Mouse (Mus musculus) myocyte (in vitro differentiated cells): ENCODE data around the gene Kcnk13. TPM values are rescaled to one million over a fixed set of nuclear protein-coding genes. Genes with fewer than 3 reads are reported as not detected.

ENCODE experiments used
- H3K27me3 ChIP-seq: one replicate; pipeline ENCODE4 v1.6.1; 2011; ENCODE audit not compliant: control insufficient read depth, insufficient read depth, insufficient read length
- H3K36me3 ChIP-seq: one replicate; pipeline ENCODE4 v1.6.1; 2011; ENCODE audit not compliant: control insufficient read depth, insufficient read depth
- H3K4me2 ChIP-seq: one replicate; pipeline ENCODE4 v1.6.1; 2011; ENCODE audit warnings: low read depth, control low read depth
- H3K4me3 ChIP-seq: one replicate; pipeline ENCODE4 v1.5.1; 2011; ENCODE audit warnings: mild to moderate bottlenecking, control low read depth, moderate library complexity
- H3K79me2 ChIP-seq: one replicate; pipeline ENCODE4 v1.6.1; 2011; ENCODE audit not compliant: control insufficient read depth, insufficient read depth
- H3ac ChIP-seq: one replicate; pipeline ENCODE4 v1.6.1; 2011; ENCODE audit not compliant: control insufficient read depth, insufficient read length
- CEBPB ChIP-seq: IDR thresholded peaks from 2 replicates; pipeline ENCODE4 v1.6.1; 2011; ENCODE audit warnings: mild to moderate bottlenecking, moderate library complexity; ENCODE audit not compliant: poor library complexity, insufficient read depth, severe bottlenecking
- E2F4 ChIP-seq: IDR thresholded peaks from one replicate; pipeline ENCODE4 v1.6.1; 2011; ENCODE audit warnings: mild to moderate bottlenecking, control low read depth, moderate library complexity; ENCODE audit not compliant: insufficient read depth
- MAX ChIP-seq: IDR thresholded peaks from one replicate; pipeline ENCODE4 v1.6.1; 2011; ENCODE audit warnings: low read depth, mild to moderate bottlenecking, control low read depth
- MYOD1 ChIP-seq, 3 experiments: IDR thresholded peaks; one replicate each; pipeline ENCODE4 v1.6.1; 2011; ENCODE audit warnings: control low read depth in 2 of 3, low read depth in 2 of 3, mild to moderate bottlenecking in 2 of 3, moderate library complexity in 1 of 3; ENCODE audit not compliant: insufficient read length in 2 of 3, control insufficient read depth in 1 of 3
- MYOG ChIP-seq, 3 experiments: IDR thresholded peaks; one replicate each; pipeline ENCODE4 v1.6.1; 2011; ENCODE audit warnings: control low read depth in 2 of 3, low read depth in 2 of 3, mild to moderate bottlenecking in 2 of 3; ENCODE audit not compliant: insufficient read length in 2 of 3, control insufficient read depth in 1 of 3, insufficient read depth in 1 of 3
- POLR2A ChIP-seq: IDR thresholded peaks from one replicate; pipeline ENCODE4 v1.6.1; 2011; ENCODE audit warnings: low read depth, mild to moderate bottlenecking, control low read depth, moderate library complexity; ENCODE audit not compliant: insufficient read length
- POLR2AphosphoS2 ChIP-seq: IDR thresholded peaks from one replicate; pipeline ENCODE4 v1.6.1; 2011; ENCODE audit warnings: low read depth, control low read depth; ENCODE audit not compliant: insufficient read length
- REST ChIP-seq: IDR thresholded peaks from one replicate; pipeline ENCODE4 v1.6.1; 2011; ENCODE audit warnings: mild to moderate bottlenecking, control low read depth, moderate library complexity; ENCODE audit not compliant: insufficient read depth, insufficient read length
- SRF ChIP-seq: IDR thresholded peaks from one replicate; pipeline ENCODE4 v1.6.1; 2011; ENCODE audit warnings: low read depth; ENCODE audit not compliant: control insufficient read depth, insufficient read length
- TCF12 ChIP-seq: IDR thresholded peaks from one replicate; pipeline ENCODE4 v1.6.1; 2011; ENCODE audit warnings: mild to moderate bottlenecking, control low read depth; ENCODE audit not compliant: poor library complexity, insufficient read depth, severe bottlenecking
- TCF3 ChIP-seq: IDR thresholded peaks from one replicate; pipeline ENCODE4 v1.6.1; 2011; ENCODE audit warnings: low read depth, control low read depth; ENCODE audit not compliant: insufficient read length
- USF1 ChIP-seq: IDR thresholded peaks from one replicate; pipeline ENCODE4 v1.6.1; 2011; ENCODE audit warnings: low read depth, mild to moderate bottlenecking, control low read depth, moderate library complexity
- polyA plus RNA-seq: library from polyadenylated mRNA; unstranded; fragments of >200 nt; fragmentation: generic; extraction: Trizol; gene quantifications from one replicate; pipeline ENCODE4 v1.2.1, GENCODE M21; 2012; ENCODE audit warnings: missing spikeins

Gene Kcnk13
- polyA plus RNA-seq, 1 experiment = 1.8 TPM

DNA sequence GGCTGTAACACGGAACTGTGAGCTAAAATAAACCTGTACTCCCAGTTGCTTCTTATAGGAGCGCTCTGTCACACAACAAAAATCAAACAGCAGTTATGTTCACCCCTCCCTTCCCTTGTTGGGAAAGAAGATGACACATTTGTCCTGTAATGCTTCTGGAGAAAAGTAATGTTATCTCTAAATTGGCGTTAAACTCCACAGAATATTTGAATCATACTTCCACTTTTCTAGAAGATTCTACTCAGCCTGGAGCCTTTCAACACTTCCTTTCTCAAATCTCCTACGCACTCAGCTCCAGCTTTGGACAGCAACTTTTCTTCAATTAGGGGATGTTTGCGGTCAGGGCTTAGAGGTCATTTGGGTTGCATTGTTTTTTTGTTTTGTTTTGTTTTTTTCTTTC is 125.0 kb downstream of the Kcnk13 start:
- Histone ChIP-seq H3K4me2 (no peak overlapping the region), H3K36me3 (no peaks in the 10 kb centered on the region), H3K27me3 (peaks cover 33% of the 10 kb centered on the region), H3ac (no peak overlapping the region), H3K4me3 (no peak overlapping the region), H3K79me2 (no peaks in the 10 kb centered on the region)
- TF ChIP-seq REST (no peak), MAX (no peak), POLR2A (no peak), CEBPB (no peak), MYOG (IDR thresholded peaks at IDR 0.05; ENCODE audit: control insufficient read depth in 1 of 3, insufficient read depth in 1 of 3, insufficient read length in 2 of 3, low read depth in 2 of 3) (no peak), TCF12 (no peak), E2F4 (no peak), MYOD1 (IDR thresholded peaks at IDR 0.05; ENCODE audit: control insufficient read depth in 1 of 3, insufficient read length in 2 of 3, low read depth in 2 of 3) (no peak), USF1 (no peak), SRF (no peak), POLR2AphosphoS2 (no peak), TCF3 (no peak)

DNA sequence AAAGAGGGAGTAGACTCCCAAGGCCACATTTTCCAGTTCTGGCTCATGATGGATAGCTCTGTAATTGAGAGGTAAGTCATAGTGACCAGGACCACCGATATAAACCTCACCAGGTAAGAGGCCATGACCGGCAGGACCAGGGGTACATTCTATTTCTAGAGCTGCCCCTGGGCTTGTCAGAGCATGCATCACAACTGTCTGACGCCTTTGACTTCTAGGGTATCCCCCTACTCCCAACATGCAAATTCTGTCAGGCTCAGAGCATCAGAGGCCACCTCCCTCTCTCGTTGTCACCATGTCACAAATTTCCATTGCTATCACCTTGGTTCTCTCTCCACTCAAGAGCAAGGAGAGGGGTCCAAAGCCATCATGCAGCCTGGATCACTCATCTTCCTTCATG is 126.5 kb downstream of the Kcnk13 start:
- TF ChIP-seq POLR2AphosphoS2 = no peak
- no peak for TF ChIP-seq MYOG (IDR thresholded peaks at IDR 0.05; ENCODE audit: control insufficient read depth in 1 of 3, insufficient read depth in 1 of 3, insufficient read length in 2 of 3, low read depth in 2 of 3)
- TF ChIP-seq CEBPB = no peak
- TF ChIP-seq MAX = no peak
- TF ChIP-seq USF1 = no peak
- no peak for TF ChIP-seq E2F4
- TF ChIP-seq SRF = no peak
- no peak for TF ChIP-seq MYOD1 (IDR thresholded peaks at IDR 0.05; ENCODE audit: control insufficient read depth in 1 of 3, insufficient read length in 2 of 3, low read depth in 2 of 3)
- TF ChIP-seq POLR2A = no peak
- no peak for TF ChIP-seq TCF3
- TF ChIP-seq TCF12 = no peak
- no peak for TF ChIP-seq REST
- Histone ChIP-seq H3K4me2 (no peak overlapping the region), H3ac (no peak overlapping the region), H3K79me2 (no peaks in the 10 kb centered on the region), H3K27me3 (peaks cover 33% of the 10 kb centered on the region), H3K4me3 (no peak overlapping the region), H3K36me3 (no peaks in the 10 kb centered on the region)

DNA sequence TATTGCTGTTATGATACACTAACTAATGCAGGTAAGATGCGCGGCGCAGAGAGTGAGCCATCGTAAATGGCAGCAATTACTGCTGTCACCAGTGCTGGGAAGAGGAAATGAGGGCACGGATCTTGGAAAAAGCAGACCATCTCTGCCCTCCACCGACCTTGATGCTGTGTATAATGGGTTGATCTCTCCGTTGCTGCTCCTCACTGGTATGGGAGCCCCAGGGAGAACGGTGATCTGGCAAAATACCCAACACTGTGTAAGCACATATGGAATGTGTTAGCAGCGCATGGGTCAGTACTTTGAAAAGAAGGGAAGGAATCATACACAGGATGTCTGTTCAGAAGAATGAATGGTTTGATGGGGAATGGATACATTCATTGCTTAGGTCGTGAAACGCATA is 128.7 kb downstream of the Kcnk13 start:
- no peak overlapping the region for H3K4me3 ChIP-seq
- H3ac ChIP-seq = no peak overlapping the region
- peaks cover 22% of the 10 kb centered on the region for H3K27me3 ChIP-seq
- H3K36me3 ChIP-seq = no peaks in the 10 kb centered on the region
- no peaks in the 10 kb centered on the region for H3K79me2 ChIP-seq
- TF ChIP-seq TCF3 = no peak
- no peak for TF ChIP-seq E2F4
- TF ChIP-seq MYOD1 (IDR thresholded peaks at IDR 0.05; ENCODE audit: control insufficient read depth in 1 of 3, insufficient read length in 2 of 3, low read depth in 2 of 3) = no peak
- TF ChIP-seq CEBPB = no peak
- no peak for TF ChIP-seq SRF
- TF ChIP-seq TCF12 = no peak
- TF ChIP-seq POLR2AphosphoS2 = no peak
- no peak for TF ChIP-seq MAX
- TF ChIP-seq USF1 = no peak
- no peak for TF ChIP-seq MYOG (IDR thresholded peaks at IDR 0.05; ENCODE audit: control insufficient read depth in 1 of 3, insufficient read depth in 1 of 3, insufficient read length in 2 of 3, low read depth in 2 of 3)
- TF ChIP-seq POLR2A = no peak
- no peak for TF ChIP-seq REST
- no peak overlapping the region for H3K4me2 ChIP-seq

DNA sequence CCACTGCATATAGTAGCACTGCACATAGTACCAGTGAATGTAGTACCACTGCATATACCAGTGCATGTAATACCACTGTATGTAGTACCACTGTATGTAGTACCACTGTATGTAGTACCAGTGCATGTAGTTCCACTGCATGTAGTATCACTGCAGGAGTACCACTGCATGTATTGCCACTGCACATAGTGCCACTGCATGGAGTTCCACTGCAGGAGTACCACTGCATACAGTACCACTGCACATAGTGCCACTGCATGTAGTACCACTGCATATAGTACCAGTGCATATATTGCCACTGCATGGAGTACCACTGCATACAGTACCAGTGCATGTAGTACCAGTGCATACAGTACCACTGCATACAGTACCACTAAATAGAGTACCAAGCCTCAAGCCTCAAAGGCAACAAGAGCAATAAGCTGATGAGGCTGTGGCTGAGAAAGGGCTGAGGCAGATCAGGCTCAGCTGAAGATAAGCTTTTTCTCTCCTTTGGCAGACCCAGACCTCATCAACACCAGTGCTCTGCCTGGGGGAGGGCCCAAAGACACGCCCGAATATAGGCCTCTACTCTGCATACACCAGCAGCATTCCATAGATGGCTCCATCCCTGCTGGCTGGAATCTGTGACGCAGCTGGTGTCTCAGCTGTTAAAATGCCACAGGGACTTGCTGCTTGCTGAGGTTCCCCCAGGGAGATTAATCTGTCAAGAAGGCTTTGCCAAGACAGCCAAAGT is 135.8 kb downstream of the Kcnk13 start:
- Histone ChIP-seq H3K4me3 (no peak overlapping the region), H3K27me3 (no peaks in the 10 kb centered on the region), H3ac (no peak overlapping the region), H3K36me3 (no peaks in the 10 kb centered on the region), H3K79me2 (no peaks in the 10 kb centered on the region), H3K4me2 (no peak overlapping the region)
- TF ChIP-seq POLR2AphosphoS2 (no peak), SRF (peak; percentile 71), CEBPB (no peak), TCF12 (peak; percentile 97), TCF3 (peak; percentile 85), MYOG (IDR thresholded peaks at IDR 0.05; ENCODE audit: control insufficient read depth in 1 of 3, insufficient read depth in 1 of 3, insufficient read length in 2 of 3, low read depth in 2 of 3) (peak; percentile 73 to 96 (median 96)), POLR2A (no peak), MYOD1 (IDR thresholded peaks at IDR 0.05; ENCODE audit: control insufficient read depth in 1 of 3, insufficient read length in 2 of 3, low read depth in 2 of 3) (peak; percentile 29 to 95 (median 52))
